Mouse (Mus musculus): Measurements from ENCODE around the gene Ppfia2. TPM values are rescaled to one million over a fixed set of nuclear protein-coding genes. Genes with fewer than 3 reads are reported as not detected.

The Ppfia2 gene
- polyA plus RNA-seq, 1 experiment from 2014 or later: 0.99 TPM

DNA sequence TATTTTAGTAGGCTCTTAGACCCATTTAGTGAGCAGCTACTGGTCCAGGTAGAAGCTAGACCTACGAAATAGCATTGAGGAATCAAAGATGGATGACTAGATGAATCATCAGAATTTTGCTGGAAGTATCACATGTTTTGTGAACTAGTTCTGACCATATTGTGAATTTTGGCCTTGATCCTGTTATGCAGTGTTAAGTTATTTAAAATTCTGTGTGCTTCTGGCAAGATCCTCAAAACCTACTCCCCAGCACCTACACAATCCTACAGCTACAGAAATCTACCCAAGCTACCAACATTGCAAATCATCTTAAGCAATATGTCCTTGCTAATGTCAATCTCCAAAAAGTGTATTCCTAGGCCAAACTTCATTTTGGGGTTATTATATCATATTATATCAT lies 368.3 kb downstream of the Ppfia2 start:
- no peak overlapping the region for H3K27ac ChIP-seq (ENCODE audit: low read depth)
- WGBS: 70% methylated on average over 1 of the region's 1 CpGs
- H3K4me1 ChIP-seq (replicated peaks; ENCODE audit: control insufficient read depth, insufficient read depth, low read length): no peaks in the 10 kb centered on the region
- no peaks in the 10 kb centered on the region for H3K9me3 ChIP-seq (ENCODE audit: control insufficient read depth, low read length)
- DNase-seq (ENCODE audit: low spot score) (no peak), ATAC-seq (replicated peaks; ENCODE audit: low FRiP score, low TSS enrichment, low read depth) (no peak)
- no peak overlapping the region for H3K4me2 ChIP-seq (ENCODE audit: low read length)
- H3K27me3 ChIP-seq (replicated peaks; ENCODE audit: control insufficient read depth, insufficient read depth, low read length): no peaks in the 10 kb centered on the region
- no peak overlapping the region for H3K9ac ChIP-seq (ENCODE audit: low read length)
- no peaks in the 10 kb centered on the region for H3K36me3 ChIP-seq (ENCODE audit: control insufficient read depth, insufficient read depth, low read length)
- H3K4me3 ChIP-seq (ENCODE audit: low read depth, low read length): no peak overlapping the region

DNA sequence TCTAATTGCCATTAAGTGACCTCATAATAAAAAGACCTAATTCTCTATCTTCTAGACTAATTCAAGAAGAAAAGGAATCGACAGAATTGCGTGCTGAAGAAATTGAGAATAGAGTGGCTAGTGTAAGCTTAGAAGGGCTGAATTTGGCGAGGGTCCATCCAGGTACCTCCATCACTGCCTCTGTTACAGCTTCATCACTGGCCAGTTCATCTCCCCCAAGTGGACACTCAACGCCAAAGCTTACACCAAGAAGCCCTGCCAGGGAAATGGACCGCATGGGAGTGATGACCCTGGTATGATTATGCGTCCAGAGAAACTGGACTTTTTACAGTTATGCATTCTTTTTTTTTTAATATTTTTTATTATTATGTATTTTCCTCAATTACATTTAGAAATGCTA lies 388.0 kb downstream of the Ppfia2 start:
- ATAC-seq (replicated peaks; ENCODE audit: low FRiP score, low TSS enrichment, low read depth): no peak
- H3K4me3 ChIP-seq (ENCODE audit: low read depth, low read length): no peak overlapping the region
- H3K27ac ChIP-seq (ENCODE audit: low read depth): no peak overlapping the region
- WGBS: 85% methylated on average over 6 of the region's 6 CpGs
- no peaks in the 10 kb centered on the region for H3K36me3 ChIP-seq (ENCODE audit: control insufficient read depth, insufficient read depth, low read length)
- no peak for DNase-seq (ENCODE audit: low spot score)
- H3K9me3 ChIP-seq (ENCODE audit: control insufficient read depth, low read length): no peaks in the 10 kb centered on the region
- H3K4me1 ChIP-seq (replicated peaks; ENCODE audit: control insufficient read depth, insufficient read depth, low read length): no peaks in the 10 kb centered on the region
- H3K9ac ChIP-seq (ENCODE audit: low read length): no peak overlapping the region
- no peaks in the 10 kb centered on the region for H3K27me3 ChIP-seq (replicated peaks; ENCODE audit: control insufficient read depth, insufficient read depth, low read length)
- H3K4me2 ChIP-seq (ENCODE audit: low read length): no peak overlapping the region

DNA sequence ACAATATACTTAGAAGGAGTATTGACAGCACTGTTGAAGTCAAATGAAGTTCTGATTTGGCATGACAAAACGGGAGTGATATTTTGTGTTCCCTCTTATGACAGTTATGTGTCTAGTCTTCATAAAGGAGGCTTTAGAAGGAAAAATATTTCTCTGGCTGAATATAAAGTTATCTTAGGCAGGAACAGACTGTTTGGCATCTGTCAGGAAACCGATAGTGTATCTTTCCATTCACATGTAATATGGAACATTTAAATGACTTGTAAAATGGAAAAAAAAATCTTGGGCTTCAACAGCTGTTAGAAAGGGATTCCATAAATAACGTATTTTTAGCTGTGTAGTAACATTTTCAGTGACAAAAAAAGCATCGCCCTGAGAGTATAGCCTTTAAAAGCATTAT lies 400.1 kb downstream of the Ppfia2 start:
- Histone ChIP-seq H3K4me3 (ENCODE audit: low read depth, low read length) (no peak overlapping the region), H3K9me3 (ENCODE audit: control insufficient read depth, low read length) (no peaks in the 10 kb centered on the region), H3K27me3 (replicated peaks; ENCODE audit: control insufficient read depth, insufficient read depth, low read length) (no peaks in the 10 kb centered on the region), H3K27ac (ENCODE audit: low read depth) (no peak overlapping the region), H3K4me1 (replicated peaks; ENCODE audit: control insufficient read depth, insufficient read depth, low read length) (no peaks in the 10 kb centered on the region), H3K36me3 (ENCODE audit: control insufficient read depth, insufficient read depth, low read length) (no peaks in the 10 kb centered on the region), H3K9ac (ENCODE audit: low read length) (no peak overlapping the region), H3K4me2 (ENCODE audit: low read length) (no peak overlapping the region)
- no peak for ATAC-seq (replicated peaks; ENCODE audit: low FRiP score, low TSS enrichment, low read depth)
- DNase-seq (ENCODE audit: low spot score): no peak
- WGBS: 79% methylated on average over 4 of the region's 4 CpGs

DNA sequence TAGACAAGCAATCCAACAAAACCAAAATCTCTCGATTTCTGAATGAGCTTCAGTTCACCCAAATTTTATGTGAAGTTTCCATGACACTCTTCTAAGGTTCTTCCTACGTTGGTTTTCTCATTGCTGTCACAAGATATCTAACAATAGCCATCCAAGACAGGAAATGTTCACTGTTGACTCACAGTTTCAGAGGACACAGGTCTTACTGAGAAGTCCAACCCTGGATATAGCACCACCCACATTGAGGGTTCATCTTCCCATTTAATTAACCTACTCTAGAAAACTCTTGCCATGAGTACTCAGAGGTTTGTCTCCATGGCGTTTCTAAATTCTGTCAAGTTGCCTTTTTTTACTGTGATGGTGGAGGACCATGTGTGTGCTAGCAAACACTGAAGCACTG lies 401.7 kb downstream of the Ppfia2 start:
- no peak overlapping the region for H3K9ac ChIP-seq (ENCODE audit: low read length)

DNA sequence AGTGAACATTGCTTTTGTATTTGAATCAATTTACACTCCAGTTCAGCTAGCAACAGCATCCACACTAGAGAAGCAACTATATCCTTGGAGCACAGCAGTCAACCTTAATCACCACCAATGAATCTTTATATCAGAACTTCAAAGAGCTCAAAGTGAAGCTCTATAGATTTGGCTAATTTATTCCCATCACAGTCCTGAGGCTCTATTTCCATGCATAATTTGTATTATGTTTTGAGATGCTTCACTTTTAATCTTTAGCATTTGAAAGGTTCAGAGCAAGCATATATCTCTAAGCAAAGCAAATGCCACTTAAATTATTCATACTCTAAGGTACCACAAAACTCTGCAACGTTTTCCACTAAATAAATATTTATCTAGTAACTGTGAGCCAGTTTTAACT lies 402.6 kb downstream of the Ppfia2 start:
- no peak overlapping the region for H3K4me3 ChIP-seq (ENCODE audit: low read depth, low read length)
- no peaks in the 10 kb centered on the region for H3K36me3 ChIP-seq (ENCODE audit: control insufficient read depth, insufficient read depth, low read length)
- WGBS: 20% methylated on average over 1 of the region's 1 CpGs
- no peak overlapping the region for H3K9ac ChIP-seq (ENCODE audit: low read length)
- no peaks in the 10 kb centered on the region for H3K27me3 ChIP-seq (replicated peaks; ENCODE audit: control insufficient read depth, insufficient read depth, low read length)
- no peak for ATAC-seq (replicated peaks; ENCODE audit: low FRiP score, low TSS enrichment, low read depth)
- H3K4me2 ChIP-seq (ENCODE audit: low read length): no peak overlapping the region
- H3K9me3 ChIP-seq (ENCODE audit: control insufficient read depth, low read length): no peaks in the 10 kb centered on the region
- no peak overlapping the region for H3K27ac ChIP-seq (ENCODE audit: low read depth)
- no peak for DNase-seq (ENCODE audit: low spot score)
- no peaks in the 10 kb centered on the region for H3K4me1 ChIP-seq (replicated peaks; ENCODE audit: control insufficient read depth, insufficient read depth, low read length)

More for the DNA sequence above, 401.7 kb downstream of the Ppfia2 start:
- Histone ChIP-seq H3K4me2 (ENCODE audit: low read length) (no peak overlapping the region), H3K4me3 (ENCODE audit: low read depth, low read length) (no peak overlapping the region), H3K27me3 (replicated peaks; ENCODE audit: control insufficient read depth, insufficient read depth, low read length) (no peaks in the 10 kb centered on the region), H3K36me3 (ENCODE audit: control insufficient read depth, insufficient read depth, low read length) (no peaks in the 10 kb centered on the region), H3K27ac (ENCODE audit: low read depth) (no peak overlapping the region), H3K9me3 (ENCODE audit: control insufficient read depth, low read length) (no peaks in the 10 kb centered on the region), H3K4me1 (replicated peaks; ENCODE audit: control insufficient read depth, insufficient read depth, low read length) (no peaks in the 10 kb centered on the region)
- ATAC-seq (replicated peaks; ENCODE audit: low FRiP score, low TSS enrichment, low read depth) (no peak), DNase-seq (ENCODE audit: low spot score) (no peak)
- WGBS: 82% methylated on average over 3 of the region's 3 CpGs

DNA sequence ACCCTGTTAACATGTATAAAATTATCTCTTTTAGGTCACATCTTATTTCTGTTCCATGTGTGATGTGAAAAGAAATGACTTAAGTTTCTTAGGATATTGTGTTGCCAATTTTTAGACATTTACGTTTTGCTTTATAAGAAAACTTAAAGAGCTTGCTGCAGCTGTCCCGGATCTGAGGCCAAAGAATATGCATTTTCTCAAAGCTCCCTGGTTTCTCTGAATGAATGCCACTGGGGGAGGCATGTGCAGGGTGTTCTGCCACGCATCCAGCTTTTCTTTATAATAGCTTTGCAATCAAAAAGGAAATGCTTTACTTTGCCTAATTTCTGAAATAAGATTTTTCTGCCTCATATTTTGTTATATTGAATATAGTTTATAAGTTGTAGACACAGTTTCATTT lies 411.2 kb downstream of the Ppfia2 start:
- Histone ChIP-seq H3K27me3 (replicated peaks; ENCODE audit: control insufficient read depth, insufficient read depth, low read length) (no peaks in the 10 kb centered on the region), H3K36me3 (ENCODE audit: control insufficient read depth, insufficient read depth, low read length) (no peaks in the 10 kb centered on the region), H3K4me3 (ENCODE audit: low read depth, low read length) (no peak overlapping the region), H3K9me3 (ENCODE audit: control insufficient read depth, low read length) (no peaks in the 10 kb centered on the region), H3K4me1 (replicated peaks; ENCODE audit: control insufficient read depth, insufficient read depth, low read length) (no peaks in the 10 kb centered on the region), H3K4me2 (ENCODE audit: low read length) (no peak overlapping the region), H3K27ac (ENCODE audit: low read depth) (no peak overlapping the region), H3K9ac (ENCODE audit: low read length) (no peak overlapping the region)
- DNase-seq (ENCODE audit: low spot score) (no peak), ATAC-seq (replicated peaks; ENCODE audit: low FRiP score, low TSS enrichment, low read depth) (no peak)
- 67% methylated on average over 3 of the region's 3 CpGs for WGBS

DNA sequence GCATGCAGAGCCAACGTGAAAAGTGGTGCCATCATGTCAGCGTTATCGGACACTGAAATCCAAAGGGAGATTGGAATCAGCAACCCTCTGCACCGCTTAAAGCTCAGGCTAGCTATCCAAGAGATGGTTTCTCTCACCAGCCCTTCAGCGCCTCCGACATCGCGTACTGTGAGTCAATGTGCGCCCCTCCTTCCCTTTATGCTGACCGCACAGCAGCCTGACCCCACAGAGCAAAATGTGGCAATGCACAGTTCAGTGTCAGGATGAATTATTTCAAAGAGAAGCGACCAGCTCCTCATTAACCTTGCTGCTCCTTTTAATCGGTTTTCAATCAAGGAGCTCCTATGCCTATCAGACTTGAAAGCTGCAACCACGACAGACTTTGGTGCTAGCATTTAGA lies 426.2 kb downstream of the Ppfia2 start:
- Histone ChIP-seq H3K4me3 (ENCODE audit: low read depth, low read length) (no peak overlapping the region), H3K27me3 (replicated peaks; ENCODE audit: control insufficient read depth, insufficient read depth, low read length) (no peaks in the 10 kb centered on the region), H3K36me3 (ENCODE audit: control insufficient read depth, insufficient read depth, low read length) (no peaks in the 10 kb centered on the region), H3K27ac (ENCODE audit: low read depth) (no peak overlapping the region), H3K9ac (ENCODE audit: low read length) (no peak overlapping the region), H3K4me2 (ENCODE audit: low read length) (no peak overlapping the region), H3K9me3 (ENCODE audit: control insufficient read depth, low read length) (no peaks in the 10 kb centered on the region), H3K4me1 (replicated peaks; ENCODE audit: control insufficient read depth, insufficient read depth, low read length) (no peaks in the 10 kb centered on the region)
- 60% methylated on average over 13 of the region's 13 CpGs for WGBS
- DNase-seq (ENCODE audit: low spot score) (no peak), ATAC-seq (replicated peaks; ENCODE audit: low FRiP score, low TSS enrichment, low read depth) (no peak)

DNA sequence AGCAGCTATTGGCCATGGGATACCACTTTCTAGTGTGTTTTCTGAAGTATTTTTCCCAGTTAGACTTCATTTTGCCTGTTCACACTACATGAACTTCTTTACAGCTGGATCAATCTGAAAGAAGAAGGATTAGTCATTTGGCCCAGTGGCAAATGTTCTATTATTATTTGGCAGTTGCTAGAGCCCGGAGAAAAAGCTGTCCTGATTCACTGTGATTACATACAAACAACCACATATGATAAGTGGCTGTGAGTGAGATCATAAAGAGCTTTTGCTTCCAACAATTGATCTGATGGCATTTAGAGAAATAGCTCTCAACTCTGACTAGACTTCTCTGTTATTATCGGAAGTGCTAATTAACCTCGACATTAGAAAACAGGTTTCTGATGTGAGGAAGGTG lies 440.0 kb downstream of the Ppfia2 start:
- DNase-seq (ENCODE audit: low spot score): no peak
- Histone ChIP-seq H3K36me3 (ENCODE audit: control insufficient read depth, insufficient read depth, low read length) (no peaks in the 10 kb centered on the region), H3K4me3 (ENCODE audit: low read depth, low read length) (no peak overlapping the region), H3K4me2 (ENCODE audit: low read length) (no peak overlapping the region), H3K9me3 (ENCODE audit: control insufficient read depth, low read length) (0 out of 2 replicates have a peak, but pooled peaks cover 2% of the 10 kb centered on the region), H3K27ac (ENCODE audit: low read depth) (no peak overlapping the region), H3K9ac (ENCODE audit: low read length) (no peak overlapping the region), H3K4me1 (replicated peaks; ENCODE audit: control insufficient read depth, insufficient read depth, low read length) (no peaks in the 10 kb centered on the region), H3K27me3 (replicated peaks; ENCODE audit: control insufficient read depth, insufficient read depth, low read length) (no peaks in the 10 kb centered on the region)
- WGBS: 84% methylated on average over 3 of the region's 3 CpGs
- no peak for ATAC-seq (replicated peaks; ENCODE audit: low FRiP score, low TSS enrichment, low read depth)

DNA sequence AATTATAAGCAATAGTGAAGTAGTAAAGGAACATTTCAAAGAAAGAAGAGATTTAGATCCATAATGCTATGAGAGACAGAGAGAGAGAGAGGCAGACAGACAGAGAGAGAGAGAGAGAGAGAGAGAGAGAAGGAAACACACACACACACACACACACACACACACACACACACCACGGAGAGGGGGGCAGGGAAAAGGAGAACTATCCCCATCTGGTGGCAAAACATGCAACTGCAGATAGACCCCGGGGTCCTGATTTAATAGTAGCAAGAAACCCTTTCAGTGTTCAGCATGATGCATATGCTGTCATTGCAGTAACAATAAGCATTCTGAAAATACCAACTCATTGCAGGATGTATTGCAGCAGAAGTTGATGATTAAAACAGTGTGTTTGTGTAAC lies 442.9 kb downstream of the Ppfia2 start:
- Histone ChIP-seq H3K27me3 (replicated peaks; ENCODE audit: control insufficient read depth, insufficient read depth, low read length) (no peaks in the 10 kb centered on the region), H3K9ac (ENCODE audit: low read length) (no peak overlapping the region), H3K27ac (ENCODE audit: low read depth) (no peak overlapping the region), H3K4me3 (ENCODE audit: low read depth, low read length) (no peak overlapping the region), H3K4me1 (replicated peaks; ENCODE audit: control insufficient read depth, insufficient read depth, low read length) (no peaks in the 10 kb centered on the region), H3K9me3 (ENCODE audit: control insufficient read depth, low read length) (0 out of 2 replicates have a peak, but pooled peaks cover 2% of the 10 kb centered on the region), H3K36me3 (ENCODE audit: control insufficient read depth, insufficient read depth, low read length) (no peaks in the 10 kb centered on the region), H3K4me2 (ENCODE audit: low read length) (no peak overlapping the region)
- WGBS: 22% methylated on average over 2 of the region's 2 CpGs
- no peak for DNase-seq (ENCODE audit: low spot score)
- no peak for ATAC-seq (replicated peaks; ENCODE audit: low FRiP score, low TSS enrichment, low read depth)

Measured in intestine, embryonic 14.5 days (tissue).